16 mouse cellular contexts compared by ENCODE assay signal in the genomic region with DNA sequence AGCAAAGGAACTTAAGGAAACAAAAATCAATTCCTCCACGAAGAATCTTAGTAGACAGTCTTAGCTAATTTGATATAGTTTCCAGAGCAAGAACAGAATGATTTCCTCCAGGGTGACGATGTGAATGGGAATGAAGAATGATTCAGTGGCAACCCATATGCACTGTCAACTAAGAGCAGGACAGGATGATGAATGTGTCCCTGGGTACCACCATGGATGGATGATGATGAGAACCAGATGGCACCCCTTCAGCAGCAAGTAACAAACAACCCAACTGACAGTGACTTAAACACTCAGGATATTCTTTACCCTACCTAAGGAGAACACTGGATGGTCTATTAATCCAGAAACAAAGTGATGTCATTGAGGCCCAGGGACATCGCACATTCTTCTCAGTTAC.
"Had no signal": no experiment of that assay in that cellular context is flagged by ENCODE, and none has a peak within 500 bp of the region (broad histone marks: within the 10 kb centered on the region; RNA-seq: fewer than 3 reads in every experiment).

No protein-coding gene starts in this region.

- H3K36me3 ChIP-seq: limb, embryonic 15.5 days; liver, embryonic 12.5 days; midbrain, embryonic 12.5 days; neural tube, embryonic 13.5 days had no signal

- H3K4me1 ChIP-seq: limb, embryonic 15.5 days; liver, embryonic 12.5 days; midbrain, embryonic 12.5 days; neural tube, embryonic 13.5 days had no signal

- H3K27ac ChIP-seq: kidney, postnatal 0 days; layer of hippocampus, adult 2 months; limb, embryonic 15.5 days; liver, embryonic 12.5 days; midbrain, embryonic 12.5 days; neural tube, embryonic 13.5 days had no signal

- H3K4me2 ChIP-seq: limb, embryonic 15.5 days; liver, embryonic 12.5 days; lung, embryonic 14.5 days; midbrain, embryonic 12.5 days; neural tube, embryonic 13.5 days had no signal

- H3K4me3 ChIP-seq: layer of hippocampus, adult 2 months; limb, embryonic 15.5 days; liver, embryonic 12.5 days; midbrain, embryonic 12.5 days; myocyte; neural tube, embryonic 13.5 days had no signal

- ATAC-seq: liver, embryonic 12.5 days; midbrain, embryonic 16.5 days had no signal

- H3K27me3 ChIP-seq: limb, embryonic 15.5 days; liver, embryonic 12.5 days; midbrain, embryonic 12.5 days; neural tube, embryonic 13.5 days had no signal

- H3K9me3 ChIP-seq: limb, embryonic 15.5 days; liver, embryonic 12.5 days; midbrain, embryonic 12.5 days; neural tube, embryonic 13.5 days had no signal

- DNase-seq: kidney, adult 9 months; kidney, postnatal 36 days; left cerebral cortex, postnatal 4 days; lung, embryonic 14.5 days; lung, postnatal 10 days; lung, postnatal 4 days; right cerebral cortex, postnatal 14 days; thymus, postnatal 36 days had no signal

- H3K9ac ChIP-seq: limb, embryonic 15.5 days; liver, embryonic 12.5 days; lung, embryonic 14.5 days; midbrain, embryonic 12.5 days; neural tube, embryonic 13.5 days had no signal
